Mouse (Mus musculus): ENCODE measurements around the gene C330007P06Rik.

DNA sequence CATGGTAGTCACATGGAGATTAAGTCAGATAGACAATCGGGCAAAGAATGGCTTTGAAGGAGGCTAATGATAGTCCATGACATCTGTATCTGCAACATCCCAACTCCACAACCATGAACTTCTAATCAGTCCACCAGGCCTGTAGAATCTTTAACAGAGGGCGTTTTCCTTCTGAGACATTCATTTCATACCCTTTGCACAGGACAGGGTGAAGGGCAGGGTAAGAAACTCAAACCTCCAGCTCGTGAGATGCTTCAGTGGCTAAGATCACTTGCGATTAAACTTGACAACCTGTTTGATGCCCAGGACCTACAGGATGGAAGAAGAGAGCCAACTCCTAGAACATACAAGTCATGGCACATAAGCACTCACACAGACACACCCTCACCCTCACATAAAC, 58.9 kb downstream of the C330007P06Rik start:
- TF ChIP-seq TAL1 (conservative IDR thresholded peaks at IDR 0.05; ENCODE audit: low read depth, low read length), result no peak
- TF ChIP-seq CTCF (IDR thresholded peaks at IDR 0.05; ENCODE audit: low read depth, low read length), result no peak
- no peak for TF ChIP-seq GATA1 (IDR thresholded peaks at IDR 0.05; ENCODE audit: borderline replicate concordance, low read length)
- no peak for TF ChIP-seq POLR2AphosphoS5 (IDR thresholded peaks at IDR 0.05; ENCODE audit: insufficient replicate concordance, low read depth, low read length)

All from G1E (cell line).